Mouse (Mus musculus) lung, embryonic 16.5 days (tissue): ENCODE measurements around the gene Slc8a1. TPM values are rescaled to one million over a fixed set of nuclear protein-coding genes. Genes with fewer than 3 reads are reported as not detected.

Experiments used
- ATAC-seq: fragments of 200-750 bp; cut with Nextera tagmentation; 2 replicates; pipeline ENCODE4 v1.8.0; 2017; ENCODE audit warnings: low read depth, mild to moderate bottlenecking, moderate library complexity
- H3K27ac ChIP-seq: fragments of 300-500 bp; sonication (generic); 2 replicates; pipeline ENCODE4 v1.5.1; 2014; ENCODE audit warnings: mild to moderate bottlenecking, control low read depth, low read length
- H3K27me3 ChIP-seq: fragments of 300-500 bp; sonication (generic); 2 replicates; pipeline ENCODE4 v1.6.1; 2014; ENCODE audit warnings: low read depth, low read length, mixed read lengths; ENCODE audit not compliant: control insufficient read depth, insufficient read depth
- H3K36me3 ChIP-seq: fragments of 300-500 bp; sonication (generic); 2 replicates; pipeline ENCODE4 v1.6.1; 2014; ENCODE audit warnings: low read length; ENCODE audit not compliant: control insufficient read depth, insufficient read depth
- H3K4me1 ChIP-seq: fragments of 300-500 bp; sonication (generic); replicated peaks from 2 replicates; pipeline ENCODE4 v1.6.1; 2014; ENCODE audit warnings: low read length, mixed read lengths; ENCODE audit not compliant: control insufficient read depth, insufficient read depth
- H3K4me2 ChIP-seq: fragments of 300-500 bp; sonication (generic); 2 replicates; pipeline ENCODE4 v1.6.1; 2014; ENCODE audit warnings: low read depth, low read length, control low read depth
- H3K4me3 ChIP-seq: fragments of 300-500 bp; sonication (generic); 2 replicates; pipeline ENCODE4 v1.5.1; 2014; ENCODE audit warnings: mild to moderate bottlenecking, low read length, control low read depth
- H3K9ac ChIP-seq: fragments of 300-500 bp; sonication (generic); 2 replicates; pipeline ENCODE4 v1.6.1; 2014; ENCODE audit warnings: low read length, control low read depth
- H3K9me3 ChIP-seq: fragments of 300-500 bp; sonication (generic); 2 replicates; pipeline ENCODE4 v1.6.1; 2016; ENCODE audit warnings: low read length; ENCODE audit not compliant: control insufficient read depth
- WGBS: fragments of 180-500 bp; shearing (Covaris S2); extraction: QIAGEN DNeasy Blood & Tissue Kit; methylation state at CpG from one replicate; pipeline ENCODE4 v1.1.7; 2014; 5-methylcytosine and 5-hydroxymethylcytosine counted together
- polyA plus RNA-seq: library from polyadenylated mRNA; unstranded; fragments of >200 nt; fragmentation: Nextera tagmentation; extraction: Ambion mirVana; gene quantifications from 2 replicates; pipeline ENCODE4 v1.2.1, GENCODE M21; 2015

The Slc8a1 gene
- polyA plus RNA-seq, 1 experiment from 2014 or later = 5.8 TPM

GRCm38 (mm10) chr17:81455269-81455668, 282.9 kb downstream of the Slc8a1 start:
- Histone ChIP-seq H3K27me3 (no peaks in the 10 kb centered on the region), H3K9me3 (no peaks in the 10 kb centered on the region), H3K36me3 (no peaks in the 10 kb centered on the region), H3K4me2 (no peak overlapping the region), H3K27ac (no peak overlapping the region), H3K9ac (no peak overlapping the region), H3K4me1 (no peaks in the 10 kb centered on the region), H3K4me3 (no peak overlapping the region)
- no peak for ATAC-seq
- 54% methylated on average over 3 of the region's 3 CpGs for WGBS

- no peaks in the 10 kb centered on the region for H3K9me3 ChIP-seq
- no peaks in the 10 kb centered on the region for H3K4me1 ChIP-seq
- H3K36me3 ChIP-seq = no peaks in the 10 kb centered on the region
- no peak within 1 kb of the TSS for H3K4me2 ChIP-seq
- no peak for ATAC-seq
- no peak within 1 kb of the TSS for H3K9ac ChIP-seq
- no peak within 1 kb of the TSS for H3K4me3 ChIP-seq
- no peak within 1 kb of the TSS for H3K27ac ChIP-seq
- H3K27me3 ChIP-seq = no peaks in the 10 kb centered on the region
These were observed 296.7 kb downstream of the Slc8a1 start, which contains the start of gene Gm11096 for GRCm38 (mm10) chr17:81441463-81441862. Gene Gm11096, plus strand, starts transcription at chr17:81441763.

GRCm38 (mm10) chr17:81433148-81433547, 305.0 kb downstream of the Slc8a1 start:
- no peaks in the 10 kb centered on the region for H3K27me3 ChIP-seq
- H3K9ac ChIP-seq = no peak overlapping the region
- H3K36me3 ChIP-seq = no peaks in the 10 kb centered on the region
- H3K4me2 ChIP-seq = no peak overlapping the region
- no peaks in the 10 kb centered on the region for H3K4me1 ChIP-seq
- 33% methylated on average over 5 of the region's 5 CpGs for WGBS
- no peak overlapping the region for H3K4me3 ChIP-seq
- no peaks in the 10 kb centered on the region for H3K9me3 ChIP-seq
- H3K27ac ChIP-seq = no peak overlapping the region
- peak; percentile 47; the same call in 1 of the 2 replicates for ATAC-seq

- no peaks in the 10 kb centered on the region for H3K4me1 ChIP-seq
- H3K36me3 ChIP-seq = no peaks in the 10 kb centered on the region
- no peak overlapping the region for H3K4me3 ChIP-seq
- no peaks in the 10 kb centered on the region for H3K27me3 ChIP-seq
- no peak for ATAC-seq
- H3K9ac ChIP-seq = no peak overlapping the region
- 86% methylated on average over 2 of the region's 2 CpGs for WGBS
- no peaks in the 10 kb centered on the region for H3K9me3 ChIP-seq
- no peak overlapping the region for H3K4me2 ChIP-seq
- no peak overlapping the region for H3K27ac ChIP-seq
These were observed 305.4 kb downstream of the Slc8a1 start for GRCm38 (mm10) chr17:81432733-81433132.

GRCm38 (mm10) chr17:81427245-81427644, 310.9 kb downstream of the Slc8a1 start:
- no peak overlapping the region for H3K9ac ChIP-seq
- no peaks in the 10 kb centered on the region for H3K4me1 ChIP-seq
- no peak overlapping the region for H3K4me3 ChIP-seq
- WGBS = 91% methylated on average over 7 of the region's 7 CpGs
- H3K4me2 ChIP-seq = no peak overlapping the region
- H3K9me3 ChIP-seq = no peaks in the 10 kb centered on the region
- no peaks in the 10 kb centered on the region for H3K27me3 ChIP-seq
- H3K36me3 ChIP-seq = no peaks in the 10 kb centered on the region
- H3K27ac ChIP-seq = no peak overlapping the region
- no peak for ATAC-seq

- Histone ChIP-seq H3K4me3 (no peak overlapping the region), H3K27me3 (no peaks in the 10 kb centered on the region), H3K9me3 (no peaks in the 10 kb centered on the region), H3K4me1 (no peaks in the 10 kb centered on the region), H3K36me3 (no peaks in the 10 kb centered on the region), H3K4me2 (no peak overlapping the region), H3K27ac (no peak overlapping the region), H3K9ac (no peak overlapping the region)
- no peak for ATAC-seq
- 55% methylated on average over 10 of the region's 10 CpGs for WGBS
These were observed 313.8 kb downstream of the Slc8a1 start for GRCm38 (mm10) chr17:81424256-81424912.

GRCm38 (mm10) chr17:81419802-81420459, 318.2 kb downstream of the Slc8a1 start:
- Histone ChIP-seq H3K4me2 (no peak overlapping the region), H3K4me3 (no peak overlapping the region), H3K9ac (no peak overlapping the region), H3K27ac (peak overlapping the region; percentile 17; the same call in 1 of the 2 replicates), H3K9me3 (no peaks in the 10 kb centered on the region), H3K4me1 (no peaks in the 10 kb centered on the region), H3K36me3 (no peaks in the 10 kb centered on the region), H3K27me3 (no peaks in the 10 kb centered on the region)
- 69% methylated on average over 10 of the region's 10 CpGs for WGBS
- peak; percentile 47; the same call in 1 of the 2 replicates for ATAC-seq

- no peak overlapping the region for H3K27ac ChIP-seq
- no peaks in the 10 kb centered on the region for H3K27me3 ChIP-seq
- H3K4me1 ChIP-seq = no peaks in the 10 kb centered on the region
- H3K9me3 ChIP-seq = no peaks in the 10 kb centered on the region
- 86% methylated on average over 6 of the region's 6 CpGs for WGBS
- H3K36me3 ChIP-seq = no peaks in the 10 kb centered on the region
- no peak overlapping the region for H3K9ac ChIP-seq
- no peak overlapping the region for H3K4me3 ChIP-seq
- no peak overlapping the region for H3K4me2 ChIP-seq
- no peak for ATAC-seq
These were observed 321.6 kb downstream of the Slc8a1 start for GRCm38 (mm10) chr17:81416361-81417114.

- Histone ChIP-seq H3K4me1 (no peaks in the 10 kb centered on the region), H3K4me3 (no peak overlapping the region), H3K9ac (no peak overlapping the region), H3K4me2 (no peak overlapping the region), H3K36me3 (peaks cover 4% of the 10 kb centered on the region; the same call in 1 of the 2 replicates), H3K9me3 (no peaks in the 10 kb centered on the region), H3K27ac (no peak overlapping the region), H3K27me3 (no peaks in the 10 kb centered on the region)
- ATAC-seq = no peak
- 87% methylated on average over 4 of the region's 4 CpGs for WGBS
These were observed 325.4 kb downstream of the Slc8a1 start for GRCm38 (mm10) chr17:81412736-81413135.
